Mouse (Mus musculus) lung, postnatal 4 days (tissue): ENCODE results near the gene Ptprg.

Source experiments
- DNase-seq, 2 experiments: peaks; one replicate each; pipeline ENCODE4 v3.0.0; 2021

Ptprg gene

DNA sequence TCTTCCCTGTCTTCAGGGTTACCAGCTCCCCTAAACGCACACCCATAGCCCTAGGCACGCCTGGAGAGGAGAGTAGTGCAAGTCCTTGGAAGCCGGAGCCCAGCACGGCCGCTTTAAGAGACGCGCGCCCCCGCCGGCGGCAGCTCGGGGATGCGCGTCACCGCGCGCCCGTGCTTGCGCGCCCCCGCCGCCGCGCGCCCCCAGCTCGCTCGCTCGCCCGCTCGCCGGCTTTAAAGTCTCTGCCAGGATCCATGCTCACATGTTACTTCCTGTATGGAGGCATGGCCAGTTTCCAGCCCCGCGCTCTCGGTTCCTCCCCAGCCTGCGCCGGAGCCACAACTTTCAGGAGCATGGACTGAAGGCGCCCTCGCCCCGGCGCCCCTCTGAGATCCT is at the start of gene Ptprg:
Gene Ptprg (plus strand): TSS at position 260 of the 393 bp plus-strand sequence.
- peak; percentile 86 to 93 for DNase-seq

DNA sequence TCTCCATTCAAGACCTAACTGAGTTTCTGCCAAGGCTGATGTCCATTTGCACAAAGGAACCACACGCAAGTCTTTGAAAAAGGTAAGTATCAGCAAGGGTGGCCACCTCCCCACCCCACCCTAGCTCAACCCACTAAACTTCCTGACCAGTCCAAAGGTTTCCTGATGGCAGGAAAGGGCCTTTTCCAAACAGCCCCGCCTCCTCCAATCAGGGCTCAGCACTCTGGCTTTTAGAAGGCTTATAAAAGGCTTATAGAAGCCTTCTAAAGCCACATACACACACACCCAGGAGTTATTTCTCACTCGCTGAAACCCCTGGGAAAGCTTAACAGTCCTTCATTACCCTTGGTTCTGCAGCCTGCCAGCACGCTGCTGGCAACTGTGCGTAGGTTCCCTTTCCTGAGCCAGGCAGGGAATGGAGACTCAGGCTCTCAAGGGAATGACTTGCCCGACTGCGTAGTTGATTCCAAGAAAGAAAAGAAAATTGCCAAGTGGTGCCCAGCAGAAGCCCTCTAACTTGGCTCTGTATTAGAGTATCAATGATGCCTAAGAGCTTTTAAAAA is 49.4 kb upstream of the Ptprg start:
- DNase-seq, result no peak

DNA sequence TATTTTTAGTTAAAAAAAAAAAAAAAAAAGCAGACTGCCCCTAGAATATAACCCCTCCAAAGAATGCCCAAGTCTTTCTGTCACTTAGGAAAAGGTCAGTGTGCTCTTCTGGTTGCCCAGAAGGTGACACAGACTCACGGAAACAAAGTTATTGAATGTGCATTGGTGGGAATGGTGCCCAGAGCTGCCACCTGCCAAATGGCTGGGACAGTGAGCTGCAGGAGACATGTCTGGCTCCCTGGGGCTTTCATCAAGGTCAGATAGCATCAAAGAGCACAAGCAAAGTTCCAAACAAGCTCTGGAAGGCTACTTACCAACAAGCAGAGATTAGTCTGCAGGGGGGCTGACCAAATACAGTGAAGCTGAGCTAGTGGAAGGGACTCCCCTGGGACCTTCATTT is 43.2 kb upstream of the Ptprg start:
- no peak for DNase-seq

DNA sequence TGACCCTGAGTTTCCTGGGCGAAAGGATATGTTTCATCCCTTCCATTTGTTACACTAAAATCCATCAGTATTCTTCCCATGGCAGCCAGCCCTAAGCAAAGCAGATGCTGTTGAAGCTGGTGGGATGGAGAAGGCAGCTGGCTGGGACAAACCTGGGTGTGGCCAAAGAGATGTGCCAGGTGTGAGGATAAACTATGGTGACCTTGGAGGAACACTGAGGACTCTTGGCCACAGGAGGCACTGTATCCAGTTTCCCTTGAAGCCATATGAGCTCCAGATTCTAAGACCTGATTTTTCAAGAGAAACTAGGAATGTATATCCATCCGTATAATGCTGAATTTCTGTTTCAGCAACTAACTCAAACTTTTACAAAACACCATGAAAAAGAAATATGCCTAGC is 34.2 kb upstream of the Ptprg start:
- DNase-seq, result no peak

DNA sequence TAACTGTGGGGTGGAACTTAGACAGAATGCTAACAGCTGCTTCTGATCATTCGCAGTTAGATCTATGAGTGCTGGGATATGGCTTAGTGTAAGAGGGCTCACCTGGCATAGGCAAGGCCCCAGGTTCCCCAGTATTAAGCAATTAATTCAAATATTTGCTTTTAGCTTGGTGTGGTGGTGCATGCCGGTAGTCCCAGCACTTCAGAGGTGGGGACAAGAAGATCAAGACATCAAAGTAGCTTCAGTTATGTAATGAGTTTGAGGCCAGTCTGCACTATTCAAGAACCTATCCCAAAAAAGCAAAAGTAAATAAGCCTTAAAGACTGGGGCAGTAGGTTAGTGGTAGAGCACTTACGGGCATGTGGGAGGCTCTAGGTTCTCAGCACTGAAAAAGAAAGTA is 30.3 kb upstream of the Ptprg start:
- no peak for DNase-seq

DNA sequence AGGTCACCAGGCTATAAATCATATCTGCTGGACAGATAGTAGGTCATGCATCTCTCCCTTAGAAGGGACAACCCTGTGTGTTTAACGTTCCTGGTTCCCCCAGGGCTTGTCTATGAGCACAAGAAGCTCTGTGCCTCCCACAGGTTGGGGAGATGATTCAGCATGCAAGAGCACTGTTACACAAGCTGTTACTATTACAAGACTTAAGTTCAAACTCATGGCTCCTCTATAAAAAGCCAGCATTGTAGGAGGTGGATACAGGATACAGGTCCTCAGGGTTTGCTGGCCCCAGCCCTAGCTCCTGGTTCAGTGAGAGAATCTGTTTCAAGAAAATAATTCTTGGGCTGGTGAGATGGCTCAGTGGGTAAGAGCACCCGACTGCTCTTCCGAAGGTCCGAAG is 23.7 kb upstream of the Ptprg start:
- no peak for DNase-seq

DNA sequence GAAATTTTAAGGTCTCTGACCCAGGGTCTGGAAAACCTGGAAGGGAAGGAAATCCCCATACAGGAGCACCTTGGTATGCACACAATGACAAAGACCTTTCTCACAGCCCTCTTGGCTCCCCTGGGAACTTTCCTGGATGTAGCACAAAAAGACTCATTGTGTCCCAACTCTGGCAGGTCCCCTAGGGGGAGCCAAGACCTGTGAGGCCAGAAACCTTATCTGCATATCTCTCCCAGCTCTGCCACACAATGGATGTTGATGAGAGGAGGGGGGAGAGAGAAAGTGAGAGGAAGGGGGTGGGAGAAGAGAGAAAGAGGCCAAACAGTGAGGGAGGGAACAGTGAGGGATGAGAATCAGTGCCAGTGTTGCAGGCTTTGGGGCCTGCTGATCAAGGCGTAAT is 18.9 kb upstream of the Ptprg start:
- DNase-seq, result peak in 1 of 2 experiments; percentile 14

DNA sequence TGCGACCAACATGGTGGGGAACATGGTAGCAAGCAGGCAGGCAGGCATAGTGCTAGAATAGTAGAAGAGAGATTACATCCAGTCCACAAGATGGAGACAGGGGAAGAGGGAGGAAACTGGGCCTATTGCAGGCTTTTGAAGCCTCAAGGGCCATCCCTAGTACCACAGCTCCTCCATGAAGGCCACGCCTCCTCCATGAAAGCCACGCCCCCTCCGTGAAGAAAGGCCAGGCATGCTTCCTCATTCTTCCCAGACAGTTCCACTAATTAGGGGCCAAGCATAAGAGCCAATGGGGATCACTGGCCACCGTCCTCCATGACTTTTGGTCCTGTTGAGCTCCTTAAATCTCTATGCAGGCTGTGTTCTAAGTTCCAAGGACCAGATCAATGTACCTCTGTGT is 17.2 kb upstream of the Ptprg start:
- no peak for DNase-seq

DNA sequence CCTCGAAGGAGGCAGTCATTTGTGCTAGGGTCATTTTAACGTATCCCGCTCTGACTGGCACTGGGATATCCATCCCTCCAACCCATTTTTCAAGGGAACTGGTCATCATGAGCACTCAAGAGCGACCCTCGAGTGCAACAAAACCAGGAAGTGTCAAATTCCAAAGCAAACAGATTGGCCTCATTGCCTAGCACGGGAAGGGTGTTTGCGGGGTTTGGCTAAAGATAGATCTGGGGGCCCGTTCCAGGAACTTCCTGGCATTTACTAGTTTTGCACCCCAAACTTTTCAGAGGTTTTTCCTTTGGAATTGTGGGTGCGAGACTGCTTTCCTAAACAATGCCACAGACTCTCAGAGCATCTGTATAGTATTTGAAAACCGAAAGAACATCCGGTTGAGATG is 1.4 kb upstream of the Ptprg start:
- DNase-seq, result no peak

DNA sequence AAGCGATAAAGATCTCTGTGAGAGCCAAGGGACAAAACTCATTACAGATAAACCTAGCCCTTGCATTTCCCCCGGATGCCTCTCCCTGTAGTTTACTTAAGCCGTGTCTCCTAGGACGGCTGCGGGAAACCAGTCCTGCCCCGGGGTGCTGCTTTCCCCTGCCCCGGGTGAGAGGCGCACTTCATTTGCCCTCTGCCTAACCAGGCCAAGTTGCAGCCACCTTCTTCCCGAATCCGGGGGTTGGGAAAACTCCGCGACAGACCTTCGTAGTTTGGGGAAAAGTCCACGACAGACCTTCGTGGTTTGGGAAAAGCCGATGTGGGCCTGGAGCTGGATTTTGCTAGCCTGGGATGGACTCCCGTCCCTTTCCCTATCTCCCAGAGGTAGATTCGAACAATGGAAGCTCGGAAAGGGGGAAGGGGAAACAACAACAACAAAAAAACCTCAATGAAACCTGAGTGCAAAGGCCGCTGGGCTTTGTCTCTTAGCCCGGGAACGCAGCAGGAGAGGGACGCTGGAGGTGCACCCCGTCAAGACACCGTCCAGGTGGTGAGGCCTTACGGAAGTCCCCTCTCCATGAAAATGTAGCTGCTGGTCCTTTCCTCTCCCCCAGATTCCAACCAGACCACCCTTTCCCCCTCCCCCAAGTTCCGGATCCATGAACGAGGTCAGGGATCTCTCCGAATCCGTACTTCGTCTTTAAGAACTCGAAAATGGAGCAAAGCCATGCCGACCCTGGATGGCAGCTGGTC is 635 bp upstream of the Ptprg start:
- DNase-seq, result peak; percentile 43 to 54

DNA sequence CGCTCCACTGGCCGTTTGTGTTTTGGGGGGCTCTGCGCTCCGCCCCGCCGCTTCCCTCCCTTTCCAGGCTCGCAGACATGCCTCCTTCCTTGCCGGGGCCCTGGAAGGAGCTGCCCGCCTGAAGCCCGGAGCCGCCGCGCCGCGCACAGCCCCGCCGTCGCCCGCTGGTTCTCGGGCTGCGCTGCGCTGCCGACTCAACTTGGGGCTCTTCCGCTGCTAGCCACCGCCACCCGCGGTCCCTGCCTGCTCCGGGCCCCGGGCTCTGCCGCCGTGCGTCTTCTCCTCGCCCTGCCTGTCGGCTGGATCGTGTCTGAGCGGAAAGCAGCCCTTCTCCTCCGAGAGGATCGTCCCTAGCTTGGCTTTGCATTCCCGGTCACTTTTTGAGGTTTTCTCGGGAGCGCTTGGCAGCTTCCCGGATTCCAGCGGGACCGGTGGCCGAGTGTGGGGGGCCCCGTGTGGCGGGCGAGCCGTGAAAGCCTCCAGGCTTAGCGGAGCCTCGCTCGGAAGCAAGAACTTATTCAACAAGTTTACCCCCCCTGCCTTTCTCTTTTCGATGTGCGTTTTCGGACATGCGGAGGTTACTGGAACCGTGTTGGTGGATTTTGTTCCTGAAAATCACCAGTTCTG is 460 bp downstream of the Ptprg start:
- DNase-seq, result no peak

DNA sequence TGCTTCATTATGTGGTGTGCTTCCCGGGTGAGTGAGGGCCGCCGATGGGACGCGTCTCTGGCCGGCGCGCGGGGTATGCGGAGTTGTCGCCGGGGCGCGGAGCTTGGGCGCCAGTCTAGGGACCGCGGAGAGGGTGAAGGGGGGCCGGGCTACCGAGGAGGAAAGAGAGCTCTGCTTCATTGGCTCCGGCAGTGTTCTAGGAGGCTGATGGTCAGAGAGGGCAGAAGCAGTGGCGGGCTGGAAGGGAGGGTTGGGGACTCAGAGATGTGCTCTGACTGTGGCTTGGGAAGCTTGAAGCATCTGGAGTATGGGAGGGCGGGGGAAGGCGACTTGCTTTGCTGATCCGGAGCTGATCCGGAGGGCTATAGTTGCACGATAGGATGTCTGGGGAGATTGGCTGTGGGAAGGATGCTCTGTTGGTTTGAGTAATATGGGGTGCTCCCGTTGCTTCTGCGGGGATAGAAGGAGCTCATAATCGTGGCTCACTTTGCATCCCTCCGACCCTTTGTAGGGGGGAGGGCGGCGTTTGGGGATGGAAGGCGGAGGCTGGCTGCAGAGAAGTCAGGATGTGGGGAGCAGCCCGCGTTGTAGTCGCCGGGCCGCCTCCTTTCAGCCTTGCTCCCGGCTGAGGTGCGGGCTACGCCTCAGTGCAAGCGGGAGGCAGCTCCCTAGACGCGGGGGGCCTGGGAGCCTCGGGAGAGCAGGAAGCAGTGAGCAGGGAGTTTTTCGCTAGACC is 1.1 kb downstream of the Ptprg start:
- DNase-seq, result peak; percentile 73 to 78

DNA sequence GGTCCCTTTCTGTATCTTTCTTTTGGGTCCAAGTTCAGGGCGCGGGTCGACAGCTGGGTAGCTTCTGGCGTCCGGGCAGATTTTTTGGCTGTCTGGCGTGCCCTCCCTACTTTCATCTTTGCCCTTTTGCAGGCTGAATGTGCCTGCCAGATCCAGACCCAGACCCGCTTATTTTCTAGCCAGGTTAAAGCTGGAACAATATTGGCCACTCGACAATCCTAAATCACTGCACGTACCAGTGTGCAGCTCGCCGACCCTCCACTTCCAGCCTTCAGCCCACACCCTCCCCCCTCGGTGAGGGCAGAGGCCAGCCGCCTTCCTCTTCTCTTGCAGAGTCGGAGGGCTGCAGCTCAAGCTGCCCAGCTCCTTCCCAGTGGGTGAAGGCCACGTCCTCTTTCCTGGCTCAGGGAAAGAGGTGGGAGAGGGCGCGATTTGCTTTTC is 1.7 kb downstream of the Ptprg start:
- DNase-seq, result peak in 1 of 2 experiments; percentile 23

DNA sequence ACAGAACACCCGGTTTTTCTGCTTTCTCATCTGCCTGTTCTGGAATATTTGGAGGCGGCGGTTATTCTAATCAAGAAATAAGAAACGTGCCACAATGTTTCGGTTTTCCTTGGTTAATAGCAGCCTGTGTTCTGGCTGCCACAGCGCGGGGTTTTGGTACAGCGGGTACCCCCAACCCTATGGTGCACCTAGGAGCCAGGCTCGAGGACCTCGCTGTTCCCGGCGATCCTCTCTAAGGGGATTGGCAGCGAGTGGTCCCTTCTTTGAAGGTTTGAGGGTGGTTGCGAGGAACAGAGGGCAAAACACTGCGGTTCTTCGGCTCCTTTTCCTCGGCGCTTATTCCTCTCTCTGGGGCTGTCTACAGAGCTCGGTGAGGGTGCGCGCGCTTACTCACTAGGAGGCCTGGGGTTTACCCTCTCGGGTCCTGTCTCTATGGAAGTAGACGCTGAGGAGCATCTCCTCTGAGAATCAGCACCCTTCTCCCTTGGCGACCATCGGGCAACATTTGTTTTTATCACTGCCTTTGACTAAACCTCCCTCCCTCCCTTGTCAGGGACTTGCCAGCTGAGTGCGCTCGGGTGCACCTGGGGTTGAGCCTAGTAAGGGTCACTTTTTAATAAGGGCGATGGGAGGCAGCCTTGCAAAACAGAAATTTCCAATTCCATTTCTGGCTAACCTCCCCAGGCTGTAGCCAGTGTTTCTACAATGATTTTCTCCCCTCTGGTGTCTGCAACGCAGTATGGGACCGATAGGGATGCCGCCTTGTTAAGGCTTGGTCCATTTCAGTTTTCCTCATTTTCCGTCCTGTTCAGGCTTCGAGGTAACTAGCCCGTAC is 2.4 kb downstream of the Ptprg start:
- DNase-seq, result no peak

DNA sequence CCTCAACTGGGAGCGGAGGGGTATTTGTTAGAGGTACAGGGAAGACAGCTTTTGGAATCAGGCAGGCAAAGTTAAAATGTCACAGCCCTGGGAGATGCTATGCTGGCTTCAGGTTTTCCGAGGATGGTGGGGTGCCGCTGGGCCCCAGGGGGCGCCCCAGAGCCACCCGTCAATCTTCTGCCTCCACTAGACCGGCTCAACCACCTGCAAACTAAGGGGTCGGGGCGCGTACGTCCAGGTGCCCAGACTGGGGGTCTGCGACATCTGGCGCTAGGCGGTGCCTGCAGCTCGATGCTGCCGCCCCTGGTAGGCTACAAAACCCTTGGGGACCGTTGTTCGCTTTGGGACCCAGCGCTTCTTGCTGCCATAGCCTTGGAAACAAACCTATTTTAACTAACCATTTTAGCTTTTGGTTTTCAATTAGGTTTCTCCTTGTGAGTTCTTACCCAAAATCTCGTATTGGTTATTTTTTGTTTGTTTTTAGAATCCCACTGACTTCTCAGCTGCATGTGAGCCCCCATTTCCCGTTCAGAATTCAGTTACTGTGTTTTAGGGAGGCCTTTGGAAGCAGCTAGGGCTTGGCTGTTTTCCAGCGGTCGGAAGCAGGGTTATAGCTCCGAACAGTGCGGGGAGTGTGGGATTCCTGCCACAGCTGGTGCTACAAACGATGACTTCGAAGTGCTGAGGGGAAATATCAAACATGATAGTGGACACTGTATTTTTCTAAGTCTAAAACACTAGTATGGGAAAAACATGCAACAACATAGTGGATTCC is 3.2 kb downstream of the Ptprg start:
- DNase-seq, result peak; percentile 67 to 69

DNA sequence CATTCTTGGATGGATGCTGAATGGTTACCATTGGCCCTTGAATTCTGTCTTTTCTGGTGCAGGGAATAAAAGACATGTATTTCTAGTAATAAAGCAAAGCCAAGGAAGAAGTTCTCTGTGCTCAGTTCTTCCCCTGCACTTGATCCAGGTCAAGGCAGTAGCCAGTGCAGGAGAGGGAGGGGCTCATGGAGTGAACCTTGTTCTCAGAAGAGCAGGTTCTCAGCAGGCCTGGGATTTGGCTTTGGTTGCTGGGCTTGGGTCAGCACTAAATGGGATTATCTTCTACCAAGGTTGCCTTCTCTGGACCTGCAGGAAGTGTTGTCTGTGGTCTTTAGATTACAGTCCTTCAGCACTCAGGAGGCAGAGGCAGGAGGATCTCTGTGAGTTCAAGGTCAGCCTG is 5.2 kb downstream of the Ptprg start:
- no peak for DNase-seq

DNA sequence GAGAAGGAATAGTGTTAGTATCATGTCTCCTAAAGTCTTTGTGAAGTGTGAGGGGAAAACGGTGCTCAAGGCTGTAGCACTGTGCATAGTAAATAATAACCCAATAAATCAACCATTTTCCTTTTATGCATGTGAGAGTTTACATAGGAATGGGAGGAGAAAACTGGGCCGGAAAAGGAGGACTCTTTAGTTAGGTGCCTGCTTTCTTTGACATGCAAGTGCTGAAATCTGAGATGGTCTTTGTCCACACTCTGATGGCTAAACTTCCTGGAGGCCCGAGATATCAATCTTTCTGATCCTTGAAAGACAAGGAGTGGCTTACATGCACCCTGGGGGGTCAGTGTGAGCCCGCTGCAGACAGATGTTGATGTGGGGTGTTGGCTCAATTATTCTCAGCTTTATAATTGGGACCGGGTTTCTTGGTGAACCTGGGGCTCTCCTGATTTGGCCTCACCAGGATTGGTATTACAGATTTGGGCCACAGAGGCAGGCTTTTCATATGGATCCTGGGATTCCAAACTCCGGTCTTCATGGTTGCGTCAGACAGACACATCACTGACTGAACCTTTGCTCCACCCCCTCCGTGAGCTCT is 7.4 kb downstream of the Ptprg start:
- no peak for DNase-seq

DNA sequence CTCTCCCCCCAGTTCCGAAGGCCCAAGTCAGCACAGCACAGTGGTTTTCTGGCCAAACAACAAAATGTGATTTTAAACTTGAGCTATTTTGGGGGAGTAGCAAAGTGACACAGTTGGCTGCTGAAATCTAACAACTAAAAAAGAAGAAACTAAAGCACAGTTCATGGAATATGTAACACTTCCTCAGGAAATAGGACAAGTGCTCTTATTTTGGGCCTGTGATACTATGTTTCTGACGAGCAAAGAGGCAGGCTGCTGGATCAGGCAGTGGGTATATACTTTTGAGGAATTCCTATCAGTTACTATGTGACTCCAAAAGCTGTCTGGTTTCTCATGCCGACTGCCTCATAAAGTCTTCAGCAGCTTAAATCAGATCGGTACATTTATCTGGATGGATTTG is 8.1 kb downstream of the Ptprg start:
- DNase-seq, result no peak

DNA sequence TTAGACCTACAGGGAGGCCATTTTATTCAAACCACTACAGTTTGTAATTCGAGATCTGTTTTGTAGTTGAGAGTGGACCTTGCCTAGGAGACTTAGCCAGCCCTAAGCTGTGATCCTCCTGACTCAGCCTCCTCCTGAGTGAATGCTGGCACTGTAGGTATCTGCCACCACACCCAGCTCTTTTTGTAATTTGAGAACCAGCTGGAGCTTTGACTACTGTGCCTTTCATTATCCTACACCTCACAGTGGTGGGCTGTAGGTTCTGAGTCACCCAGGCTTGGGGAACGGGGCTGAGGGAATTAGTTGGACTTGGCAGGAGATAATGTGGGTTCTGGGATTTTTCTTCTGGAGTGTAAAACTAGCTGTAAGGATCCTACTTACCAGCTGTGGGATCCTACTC is 9.5 kb downstream of the Ptprg start:
- DNase-seq, result no peak

DNA sequence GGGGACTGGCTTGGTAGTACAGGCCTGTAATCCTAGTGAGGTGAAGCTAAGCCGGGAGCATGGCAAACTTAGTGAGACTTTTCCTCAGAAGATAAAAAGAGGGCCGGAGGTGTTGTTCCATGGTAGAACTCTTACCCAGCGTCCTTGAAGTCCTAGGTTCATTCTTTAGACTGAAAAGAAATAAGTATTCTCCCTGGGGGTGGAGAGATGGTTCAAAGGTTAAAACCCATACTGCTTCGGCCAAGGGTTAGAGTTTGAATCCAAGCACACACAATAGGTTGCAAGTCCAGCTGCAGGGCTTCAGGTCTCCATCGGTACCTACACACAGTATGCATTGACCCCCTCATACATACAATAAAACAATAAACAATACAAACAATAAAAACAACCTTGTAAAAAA is 10.3 kb downstream of the Ptprg start:
- DNase-seq, result no peak

DNA sequence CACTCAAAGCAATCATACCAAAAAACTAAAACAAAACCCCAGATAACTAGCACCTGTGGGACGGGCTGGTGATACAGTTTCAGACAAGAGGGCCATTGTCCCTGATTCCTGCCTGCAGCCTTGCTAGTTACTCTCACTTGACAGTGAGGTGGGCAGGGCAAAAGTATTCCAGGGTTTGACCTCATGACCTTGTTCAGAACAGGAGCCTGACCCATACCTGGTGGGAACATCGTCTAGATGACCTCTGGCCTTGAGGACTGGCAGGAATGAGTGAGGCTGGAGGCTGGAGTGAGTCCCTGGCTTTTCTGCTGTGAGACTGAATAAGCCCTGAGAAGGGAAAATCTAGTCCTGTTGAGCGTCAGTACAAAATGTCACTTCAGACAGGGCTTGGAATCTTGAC is 11.1 kb downstream of the Ptprg start:
- DNase-seq, result no peak

DNA sequence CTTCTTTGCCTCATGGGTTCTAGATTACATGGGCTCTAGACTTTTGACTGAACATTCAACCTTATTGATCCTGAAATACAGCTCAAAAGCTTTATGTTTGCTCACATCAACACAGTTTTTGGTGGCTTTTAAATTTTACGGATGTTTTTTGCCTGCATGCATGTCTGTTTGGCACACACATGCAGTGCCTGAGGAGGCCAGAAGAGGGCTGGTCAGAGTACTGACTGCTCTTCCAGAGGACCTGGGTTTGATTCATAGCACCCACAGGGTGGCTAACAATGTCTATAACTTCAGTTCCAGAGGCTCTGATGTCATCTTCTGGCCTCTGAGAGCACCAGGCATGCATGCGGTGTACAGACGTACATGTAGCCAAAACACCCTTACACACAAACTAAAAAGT is 12.0 kb downstream of the Ptprg start:
- no peak for DNase-seq
